Mouse (Mus musculus): ENCODE data around the gene Rasgrp2.

The Rasgrp2 gene

GRCm38 (mm10) chr19:6443016-6443415 lies 43.9 kb downstream of the Rasgrp2 start:
- DNase-seq: no peak

- no peak for DNase-seq
Observed at GRCm38 (mm10) chr19:6445761-6446423, 46.8 kb downstream of the Rasgrp2 start.

- DNase-seq: no peak
Observed at GRCm38 (mm10) chr19:6446736-6447437, 47.7 kb downstream of the Rasgrp2 start.

- DNase-seq: no peak
Observed at GRCm38 (mm10) chr19:6448752-6449151, 49.6 kb downstream of the Rasgrp2 start.

GRCm38 (mm10) chr19:6449841-6450240 lies 50.7 kb downstream of the Rasgrp2 start:
- DNase-seq: no peak

- DNase-seq: peak; percentile 67 to 72
Observed at GRCm38 (mm10) chr19:6452030-6452494, 52.9 kb downstream of the Rasgrp2 start.

- DNase-seq: no peak
Observed at GRCm38 (mm10) chr19:6452672-6453310, 53.7 kb downstream of the Rasgrp2 start.

GRCm38 (mm10) chr19:6453349-6453748 lies 54.2 kb downstream of the Rasgrp2 start:
- DNase-seq: no peak

- no peak for DNase-seq
Observed at GRCm38 (mm10) chr19:6454041-6454720, 55.0 kb downstream of the Rasgrp2 start.

- no peak for DNase-seq
Observed at GRCm38 (mm10) chr19:6459504-6459903, 60.4 kb downstream of the Rasgrp2 start.

- no peak for DNase-seq
Observed at GRCm38 (mm10) chr19:6462841-6463240, 63.7 kb downstream of the Rasgrp2 start.

GRCm38 (mm10) chr19:6464306-6465071 lies 65.3 kb downstream of the Rasgrp2 start:
- no peak for DNase-seq

All from thymus, postnatal 36 days (tissue).